Mouse (Mus musculus): ENCODE measurements around the gene Gm12355. TPM values are rescaled to one million over a fixed set of nuclear protein-coding genes. Genes with fewer than 3 reads are reported as not detected.
"Not testable (repeated sequence)": the region's sequence is repeated elsewhere in the genome, so short reads cannot be mapped to it uniquely, and the experiment has no call there.

Gene Gm12355
- 10 to 100 TPM; 10.4 to 11.6 TPM for total RNA-seq (2021)
- long read RNA-seq, experiment 1, result 0 reads
- long read RNA-seq, experiment 2, result 0 reads

DNA sequence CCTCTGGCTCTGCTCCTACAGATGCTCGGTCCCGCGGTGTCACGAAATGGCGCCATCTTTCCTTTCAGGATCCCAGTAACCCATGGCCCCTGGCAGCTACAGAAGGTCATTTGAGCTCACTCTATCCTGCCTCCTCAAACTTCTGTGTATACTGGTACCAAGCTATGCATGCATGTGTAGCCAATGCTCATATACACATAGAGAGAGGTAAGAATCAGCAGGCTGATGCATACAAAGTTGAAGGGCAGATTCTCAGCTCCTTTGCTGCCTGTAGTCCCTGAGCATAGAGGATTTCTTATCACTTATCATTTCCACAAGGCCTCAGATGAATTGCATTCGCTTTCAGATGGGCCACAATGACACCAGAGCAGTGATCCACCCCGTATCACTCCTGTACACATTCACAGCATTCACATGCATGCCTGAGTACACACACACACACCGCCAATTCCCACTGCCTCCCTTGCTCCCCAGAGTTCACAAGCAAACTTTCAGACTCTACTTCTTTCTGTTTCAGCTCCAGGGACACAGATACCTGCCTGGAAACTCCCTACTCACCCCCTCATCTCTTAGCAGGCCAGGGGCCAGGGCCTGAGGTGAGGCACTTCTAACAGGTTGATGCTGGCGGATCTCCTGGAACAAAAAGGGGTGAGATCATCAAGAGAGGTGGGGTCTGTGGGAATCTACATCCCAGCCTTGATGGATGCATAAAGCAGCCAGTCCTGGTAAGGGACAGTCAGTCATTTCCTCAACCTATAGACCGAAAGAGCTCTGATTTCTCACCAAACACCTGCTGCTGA, at the start of gene Gm12355, which contains the start of gene Gsdma3:
Gene Gm12355 (minus strand): TSS at position 51 of the 800 bp plus-strand sequence.
Gene Gsdma3 (plus strand): TSS at position 750 of the 800 bp plus-strand sequence.
- DNase-seq (ENCODE audit: low spot score in 2 of 2), result no peak

DNA sequence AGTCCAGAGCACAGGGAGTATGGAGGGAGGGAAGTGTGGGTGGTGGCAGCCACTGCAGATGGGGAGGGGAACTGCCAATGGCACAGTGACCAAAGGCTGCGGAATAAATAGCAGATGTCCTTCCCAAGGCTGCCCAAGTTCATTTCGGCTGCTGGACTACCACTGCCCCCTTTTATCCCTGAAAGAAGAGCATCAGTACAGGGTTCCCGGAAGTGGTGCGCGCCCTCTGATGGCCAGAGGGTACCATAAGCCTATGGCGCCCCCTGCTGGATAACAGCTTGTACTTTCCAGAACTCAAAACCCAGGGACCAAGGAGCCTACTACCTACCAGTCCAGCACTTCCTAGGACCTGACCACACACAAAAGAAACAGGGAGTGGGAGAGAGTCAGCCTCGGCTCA, 47.7 kb upstream of the Gm12355 start:
- DNase-seq (ENCODE audit: low spot score in 2 of 2), result peak; percentile 31 to 54

DNA sequence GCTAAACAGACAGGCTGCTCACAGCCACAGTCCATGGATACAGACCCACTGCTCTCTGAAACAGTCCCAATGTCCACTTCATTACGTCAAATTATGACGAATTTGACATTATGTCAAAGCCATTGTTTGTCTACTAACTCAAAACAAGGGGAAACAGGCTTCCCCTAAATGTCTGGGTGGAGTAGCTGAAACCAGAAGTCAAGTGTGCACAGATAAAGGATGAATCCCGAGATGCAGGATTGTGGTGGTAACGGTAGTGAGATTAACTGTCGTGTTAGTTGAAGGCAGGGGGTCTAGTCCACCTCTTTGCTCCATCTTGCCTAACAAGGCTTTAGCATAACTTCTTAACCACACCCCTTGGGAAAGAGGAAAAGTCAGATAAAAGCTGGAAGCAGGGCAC, 47.0 kb upstream of the Gm12355 start:
- DNase-seq (ENCODE audit: low spot score in 2 of 2), result no peak

DNA sequence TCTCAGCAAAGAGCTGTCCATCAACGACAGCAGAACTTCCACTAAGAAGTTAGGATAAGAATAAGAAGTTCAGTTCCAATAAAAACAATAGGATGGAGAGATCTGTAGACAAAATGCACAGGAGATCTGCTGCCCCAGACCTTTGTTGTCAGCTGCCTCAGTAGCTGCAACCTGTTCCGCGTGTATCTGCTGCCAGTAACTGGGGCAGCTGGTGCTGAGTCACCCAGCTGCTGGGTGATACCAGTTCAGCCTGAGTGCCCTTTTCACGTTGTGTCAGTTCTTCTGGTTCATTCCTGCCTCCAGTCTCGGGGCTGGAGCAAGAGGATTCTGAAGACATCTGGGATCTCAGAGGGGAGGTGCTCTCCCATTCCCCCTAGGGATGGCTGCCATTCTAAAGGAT, 46.4 kb upstream of the Gm12355 start:
- DNase-seq (ENCODE audit: low spot score in 2 of 2), result peak in 1 of 2 experiments; percentile 20

DNA sequence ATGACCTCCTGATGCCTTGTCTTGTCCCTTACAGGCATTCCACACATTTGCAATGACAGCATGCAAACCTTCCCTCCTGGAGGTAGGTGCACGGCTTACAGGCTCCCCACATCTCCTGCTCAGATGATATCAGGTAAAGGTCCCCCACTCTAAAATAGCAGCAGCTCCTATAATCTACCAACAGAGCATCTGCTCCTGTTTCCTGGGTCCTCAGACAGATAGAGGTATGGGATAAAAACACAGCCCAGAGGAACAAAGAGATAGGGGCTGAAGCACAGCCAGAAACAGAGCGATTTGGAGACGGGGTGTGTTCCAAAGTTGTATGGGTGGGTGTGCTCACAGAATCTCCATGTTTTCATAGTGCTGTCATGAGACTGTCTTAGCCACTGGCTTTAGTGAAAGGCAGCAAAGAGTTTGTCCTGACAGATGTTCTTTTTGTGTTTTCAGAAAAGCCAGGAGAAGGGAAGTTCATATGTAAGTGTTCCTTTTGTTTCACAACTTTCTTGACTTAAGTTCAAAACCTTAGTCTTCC, 45.9 kb upstream of the Gm12355 start:
- DNase-seq (ENCODE audit: low spot score in 2 of 2), result no peak

DNA sequence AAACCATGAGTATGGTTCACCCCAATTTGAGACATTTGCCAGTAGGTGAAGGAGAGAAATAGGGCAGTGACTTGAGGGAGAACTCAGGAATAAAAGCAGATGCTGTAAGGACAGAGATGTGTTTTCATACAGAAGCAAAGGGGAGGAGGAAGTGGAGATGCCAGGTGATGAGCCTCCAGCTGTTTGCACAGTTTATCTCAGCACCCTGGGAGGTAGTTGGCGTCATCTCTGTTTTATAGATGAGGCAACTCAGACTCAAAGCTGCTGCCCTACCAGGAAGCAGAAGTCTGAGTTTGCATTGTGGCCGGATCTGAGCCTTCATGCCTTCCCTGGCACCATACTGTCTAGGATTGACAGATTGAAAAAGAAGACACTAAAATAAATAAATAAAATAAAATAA, 43.5 kb upstream of the Gm12355 start:
- DNase-seq (ENCODE audit: low spot score in 2 of 2), result no peak

DNA sequence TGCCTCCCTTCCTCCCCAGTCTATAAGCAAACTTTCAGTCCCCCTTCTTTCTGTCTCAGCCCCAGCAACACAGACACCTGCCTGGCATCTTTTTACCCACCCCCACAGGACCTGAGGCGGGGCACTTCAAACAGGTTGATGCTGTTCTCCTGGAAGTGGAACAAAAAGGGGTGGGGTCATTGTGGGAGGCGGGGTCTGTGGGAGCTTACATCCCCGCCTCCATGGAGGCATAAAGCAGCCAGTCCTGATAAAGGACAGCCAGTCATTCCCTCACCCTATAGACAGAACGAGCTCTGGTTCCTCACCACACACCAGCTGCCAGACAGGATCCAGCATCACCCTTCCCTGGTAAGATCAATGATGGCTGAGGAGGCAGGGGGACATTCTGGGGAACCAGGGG, 38.6 kb upstream of the Gm12355 start, which contains the start of gene Gsdma:
Gene Gsdma (plus strand): TSS at position 261 of the 400 bp plus-strand sequence.
- DNase-seq (ENCODE audit: low spot score in 2 of 2), result no peak

DNA sequence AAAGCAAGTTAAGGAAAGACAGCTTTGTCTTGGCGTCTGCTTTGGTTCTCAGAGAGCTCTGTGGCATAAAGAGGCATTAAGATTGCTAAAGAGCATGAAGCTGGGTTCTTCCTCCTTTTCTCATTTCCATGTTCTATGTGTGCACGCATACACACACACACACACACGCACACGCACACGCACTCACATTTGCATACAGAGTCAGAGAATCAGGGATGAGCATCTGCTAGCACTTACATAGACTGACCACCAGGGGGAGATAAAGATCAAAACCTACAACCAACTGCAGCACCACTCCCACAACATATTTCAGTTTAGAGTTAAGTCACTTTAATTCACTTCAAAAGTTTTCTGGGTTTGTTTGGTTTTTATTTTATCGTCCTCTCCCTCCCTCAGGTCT, 35.1 kb upstream of the Gm12355 start:
- peak in 1 of 2 experiments; percentile 23 for DNase-seq (ENCODE audit: low spot score in 2 of 2)

DNA sequence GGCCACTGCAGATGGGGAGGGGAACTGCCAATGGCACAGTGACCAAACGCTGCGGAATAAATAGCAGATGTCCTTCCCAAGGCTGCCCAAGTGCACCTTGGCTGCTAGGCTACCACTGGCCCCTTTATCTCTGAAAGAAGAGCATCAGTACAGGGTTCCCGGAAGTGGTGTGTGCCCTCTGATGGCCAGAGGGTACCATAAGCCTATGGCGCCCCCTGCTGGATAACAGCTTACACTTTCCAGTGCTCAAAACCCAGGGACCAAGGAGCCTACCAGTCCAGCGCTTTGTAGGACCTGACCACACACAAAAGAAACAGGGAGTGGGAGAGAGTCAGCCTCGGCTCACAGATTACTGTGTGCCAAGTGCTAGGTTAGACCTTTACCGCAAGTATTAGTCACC, 29.6 kb upstream of the Gm12355 start:
- peak; percentile 46 for DNase-seq (ENCODE audit: low spot score in 2 of 2)

DNA sequence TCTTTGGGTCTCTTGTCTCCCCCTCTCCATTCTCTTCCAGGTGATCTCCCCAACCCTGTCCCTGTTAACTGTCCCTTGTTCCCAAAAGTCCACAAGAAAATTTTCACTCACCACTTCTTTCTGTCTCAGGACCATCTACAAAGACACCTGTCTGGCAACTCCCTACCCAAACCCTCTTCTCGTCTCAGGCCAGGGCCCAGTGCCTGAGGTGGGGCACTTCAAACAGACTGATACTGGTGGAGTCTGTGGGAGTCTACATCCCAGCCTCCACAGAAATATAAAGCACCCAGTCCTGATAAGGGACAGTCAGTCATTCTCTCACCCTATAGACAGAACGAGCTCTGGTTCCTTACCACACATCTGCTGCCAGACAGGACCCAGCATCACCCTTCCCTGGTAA, 21.0 kb upstream of the Gm12355 start, which contains the start of gene Gsdma2:
Gene Gsdma2 (plus strand): TSS at position 301 of the 400 bp plus-strand sequence.
- DNase-seq (ENCODE audit: low spot score in 2 of 2), result no peak

DNA sequence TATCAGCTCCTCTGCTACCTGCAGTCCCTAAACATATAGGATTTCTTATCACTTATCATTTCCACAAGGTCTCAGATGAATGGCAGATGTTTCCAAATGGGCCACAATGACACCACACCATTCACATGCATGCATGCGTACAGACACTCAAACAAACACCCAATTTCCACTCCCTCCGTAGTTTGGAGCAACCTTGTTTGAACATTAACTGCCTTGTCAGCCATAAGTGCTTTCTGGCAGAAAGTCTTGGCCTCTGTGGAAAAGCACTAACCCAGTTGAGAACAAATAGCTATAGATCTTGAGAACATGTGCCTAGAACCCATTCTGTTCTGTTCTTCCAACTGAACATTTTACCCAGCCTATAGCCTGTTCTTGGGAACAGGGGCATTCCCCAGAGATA, 20.5 kb upstream of the Gm12355 start:
- no peak for DNase-seq (ENCODE audit: low spot score in 2 of 2)

DNA sequence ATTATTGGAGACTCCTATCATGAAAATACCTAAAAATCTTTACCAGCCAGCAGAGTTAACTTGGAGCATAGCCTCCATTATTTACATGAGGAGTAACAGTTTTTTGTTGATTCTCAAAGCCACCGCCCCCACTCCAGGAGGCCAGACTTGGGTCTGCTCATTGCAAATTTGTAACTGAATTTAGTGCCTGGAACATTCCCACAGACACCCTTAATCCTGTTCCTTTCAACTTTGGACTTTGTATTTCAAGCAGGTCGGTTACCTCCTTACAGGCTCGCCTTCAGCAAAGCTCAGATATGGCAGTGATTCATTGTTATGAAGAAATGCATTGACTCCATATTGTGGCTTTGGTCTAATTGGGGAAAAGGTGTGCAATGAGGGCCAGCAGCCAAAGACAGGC, 19.3 kb upstream of the Gm12355 start:
- no peak for DNase-seq (ENCODE audit: low spot score in 2 of 2)

DNA sequence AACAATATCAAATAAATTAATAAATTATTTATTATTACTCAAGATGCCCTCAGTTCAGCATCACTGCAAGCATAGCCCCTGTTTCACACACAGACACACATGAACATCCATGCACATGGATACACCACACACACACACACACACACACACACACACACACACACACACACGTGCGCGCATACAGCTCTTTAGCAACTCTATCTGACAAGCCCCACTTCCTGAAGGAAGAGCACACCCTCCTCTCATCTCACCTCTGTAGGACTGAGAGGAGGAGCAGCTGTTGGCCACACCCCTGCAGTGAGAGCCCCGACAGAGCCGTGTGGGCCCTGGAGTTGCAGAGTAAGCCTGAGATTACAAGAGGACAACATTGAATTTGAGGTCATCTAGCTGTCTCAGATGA, 14.6 kb upstream of the Gm12355 start:
- no peak for DNase-seq (ENCODE audit: low spot score in 2 of 2)

DNA sequence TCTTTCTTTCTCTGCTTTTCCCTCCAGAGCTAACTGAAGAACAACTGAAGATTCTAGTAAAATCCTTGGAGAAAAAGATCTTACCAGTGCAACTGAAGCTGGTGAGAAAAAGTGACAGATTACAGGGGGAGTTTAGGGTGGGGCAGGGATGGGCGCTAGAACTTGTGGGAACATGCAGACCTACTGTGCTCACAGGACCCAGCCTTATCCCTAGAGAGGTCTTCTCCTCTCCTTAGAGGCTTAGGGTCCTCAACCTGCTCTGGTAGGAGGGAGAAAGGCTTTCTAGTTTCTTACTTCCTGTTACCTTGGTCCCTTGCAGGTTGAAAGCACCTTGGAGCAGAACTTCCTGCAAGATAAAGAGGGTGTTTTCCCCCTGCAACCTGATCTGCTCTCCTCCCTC, 12.0 kb upstream of the Gm12355 start:
- no peak for DNase-seq (ENCODE audit: low spot score in 2 of 2)

DNA sequence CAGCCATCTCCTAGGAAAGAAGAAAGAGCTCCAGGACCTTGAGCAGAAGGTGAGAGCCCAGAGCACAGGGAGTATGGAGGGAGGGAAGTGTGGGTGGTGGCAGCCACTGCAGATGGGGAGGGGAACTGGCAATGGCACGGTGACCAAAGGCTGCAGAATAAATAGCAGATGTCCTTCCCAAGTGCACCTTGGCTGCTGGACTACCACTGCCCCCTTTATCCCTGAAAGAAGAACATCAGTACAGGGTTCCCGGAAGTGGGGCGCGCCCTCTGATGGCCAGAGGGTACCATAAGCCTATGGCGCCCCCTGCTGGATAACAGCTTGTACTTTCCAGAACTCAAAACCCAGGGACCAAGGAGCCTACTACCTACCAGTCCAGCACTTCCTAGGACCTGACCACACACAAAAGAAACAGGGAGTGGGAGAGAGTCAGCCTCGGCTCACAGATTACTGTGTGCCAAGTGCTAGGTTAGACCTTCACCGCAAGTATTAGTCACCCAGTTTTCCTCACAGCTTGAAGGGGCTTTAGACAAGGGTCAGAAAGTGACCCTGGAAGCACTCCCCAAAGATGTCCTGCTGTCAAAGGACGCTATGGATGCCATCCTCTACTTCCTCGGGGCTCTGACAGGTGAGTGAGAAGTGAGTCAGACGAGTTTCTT, 10.0 kb upstream of the Gm12355 start:
- DNase-seq (ENCODE audit: low spot score in 2 of 2), result peak in 1 of 2 experiments; percentile 24

DNA sequence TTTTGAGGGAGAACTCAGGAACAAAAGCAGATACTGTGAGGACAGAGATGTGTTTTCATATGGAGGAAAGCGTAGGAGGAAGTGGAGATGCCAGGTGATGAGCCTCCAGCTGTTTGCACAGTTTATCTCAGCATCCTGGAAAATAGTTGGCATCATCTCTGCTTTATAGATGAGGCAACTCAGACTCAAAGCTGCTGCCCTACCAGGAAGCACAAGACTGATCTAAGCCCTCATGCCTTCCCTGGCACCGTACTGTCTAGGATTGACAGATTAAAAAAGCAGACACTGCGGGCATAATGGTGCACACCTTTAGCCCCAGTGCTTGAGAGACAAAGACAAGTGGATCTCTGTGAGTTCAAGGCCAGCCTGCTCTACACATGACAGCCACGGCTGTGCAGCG, 5.2 kb upstream of the Gm12355 start:
- no peak for DNase-seq (ENCODE audit: low spot score in 2 of 2)

DNA sequence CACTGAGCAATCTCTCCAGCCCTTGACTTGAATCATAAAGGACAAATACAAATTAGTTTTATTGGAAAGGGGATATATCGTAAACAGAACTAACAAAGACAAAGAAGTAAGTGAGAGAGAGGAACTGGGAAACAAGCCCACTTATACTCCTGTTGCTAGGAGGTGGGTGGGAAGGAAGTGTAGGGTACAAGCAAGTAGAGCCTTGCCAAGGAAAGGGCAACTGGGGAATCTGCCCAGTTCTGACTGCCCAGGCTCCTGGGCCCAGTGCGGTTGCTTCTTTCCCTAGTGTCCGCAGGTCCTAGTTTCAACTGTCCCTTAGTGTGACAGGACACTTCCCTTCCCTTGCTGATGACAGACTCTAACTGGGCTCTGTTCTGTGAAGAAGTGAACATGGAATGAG, 3.2 kb upstream of the Gm12355 start:
- DNase-seq (ENCODE audit: low spot score in 2 of 2), result no peak

DNA sequence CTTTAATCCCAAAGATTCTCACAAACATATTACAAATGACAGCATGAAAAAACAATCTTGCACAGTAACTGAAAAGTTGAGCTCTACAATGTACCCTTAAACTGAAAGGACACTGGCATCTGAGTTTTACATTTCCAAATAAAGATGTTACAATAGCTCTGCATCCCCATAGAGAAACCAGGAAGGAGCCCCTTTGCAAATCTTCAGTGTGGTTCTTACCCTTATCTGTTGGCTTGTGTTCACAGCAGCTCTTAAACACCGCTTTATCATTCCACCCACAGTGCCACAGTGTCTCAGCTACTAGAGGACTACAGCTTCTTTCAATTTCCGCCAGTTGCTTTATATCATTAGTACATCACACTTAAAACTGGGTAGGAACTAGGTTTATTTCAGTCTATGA, 1.1 kb downstream of the Gm12355 start:
- DNase-seq (ENCODE audit: low spot score in 2 of 2), result not testable (repeated sequence)

DNA sequence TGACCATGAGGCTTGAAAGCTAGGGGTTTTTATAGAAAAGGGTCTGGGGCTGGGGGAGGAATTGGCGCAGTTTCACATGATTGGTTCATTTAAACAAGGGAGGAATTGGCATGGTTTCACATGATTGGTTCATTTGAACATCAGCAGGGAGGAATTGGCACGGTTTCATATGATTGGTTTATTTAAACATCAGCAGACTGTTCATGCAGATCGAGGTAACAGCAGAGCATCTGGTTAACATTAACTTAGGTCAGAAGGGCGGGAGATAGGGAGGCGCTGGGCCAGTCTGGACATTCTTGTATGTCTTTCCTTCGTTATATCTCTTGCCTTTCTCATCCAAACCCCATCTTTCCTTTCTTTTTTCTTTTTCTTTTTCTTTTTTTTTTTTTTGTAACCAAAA, 1.5 kb downstream of the Gm12355 start:
- not testable (repeated sequence) for DNase-seq (ENCODE audit: low spot score in 2 of 2)

DNA sequence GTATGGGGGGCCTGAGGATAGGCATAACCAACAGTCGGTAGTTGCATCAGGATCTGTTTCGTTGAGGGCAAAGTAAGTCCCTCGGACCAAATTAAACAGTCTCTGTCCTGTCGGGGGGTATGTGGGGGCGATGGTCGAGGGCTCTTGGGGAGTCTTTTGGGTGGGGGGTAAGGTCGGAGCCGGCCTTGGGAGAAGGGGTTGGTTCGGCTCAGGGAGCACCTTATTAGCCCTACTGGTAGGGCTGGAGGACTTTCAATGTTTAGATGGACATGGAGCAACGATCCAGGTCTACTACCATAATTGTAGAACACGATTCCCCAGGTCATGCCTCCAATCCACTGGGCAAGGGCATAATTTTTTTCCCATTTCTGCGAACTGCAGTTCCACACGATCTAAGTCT, 4.7 kb downstream of the Gm12355 start:
- DNase-seq (ENCODE audit: low spot score in 2 of 2), result no peak

DNA sequence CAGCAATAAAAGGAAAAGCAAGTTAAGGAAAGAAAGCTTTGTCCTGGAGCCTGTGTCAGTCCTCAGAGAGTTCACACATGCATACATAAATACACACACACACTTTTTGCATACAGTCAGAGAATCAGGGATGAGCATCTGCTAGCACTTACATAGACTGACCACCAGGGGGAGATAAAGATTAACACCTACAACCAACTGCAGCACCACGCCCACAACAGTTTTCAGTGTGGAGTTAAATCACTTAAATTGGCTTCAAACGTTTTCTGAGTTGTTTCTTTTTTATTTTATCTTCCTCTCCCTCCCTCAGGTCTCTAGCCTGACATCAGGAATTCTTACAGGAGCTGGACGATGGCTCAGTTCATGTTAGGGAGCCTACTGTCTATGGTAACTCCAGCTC, 18.7 kb downstream of the Gm12355 start:
- peak in 1 of 2 experiments; percentile 14 for DNase-seq (ENCODE audit: low spot score in 2 of 2)

DNA sequence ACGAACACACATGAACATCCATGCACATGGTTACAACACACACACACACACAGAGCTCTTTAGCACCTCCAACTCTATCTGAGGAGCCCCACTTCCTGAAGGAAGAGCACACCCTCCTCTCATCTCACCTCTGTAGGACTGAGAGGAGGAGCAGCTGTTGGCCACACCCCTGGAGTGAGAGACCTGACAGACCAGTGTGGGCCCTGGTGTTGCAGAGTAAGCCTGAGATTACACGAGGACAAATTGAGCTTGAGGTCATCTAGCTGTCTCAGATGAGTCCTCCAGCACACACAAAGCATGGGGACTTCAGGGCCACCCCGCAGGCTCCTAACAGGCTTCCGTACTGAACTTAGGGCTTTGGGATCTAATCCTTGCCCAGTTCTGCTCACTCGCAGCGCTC, 20.6 kb downstream of the Gm12355 start:
- peak in 1 of 2 experiments; percentile 8 for DNase-seq (ENCODE audit: low spot score in 2 of 2)
